Mouse (Mus musculus) thymus, postnatal 25 days (tissue): ENCODE data around the gene Tbrg1.

Experiments
- DNase-seq: peaks from one replicate; pipeline ENCODE4 v3.0.0; 2022

Tbrg1 gene

DNA sequence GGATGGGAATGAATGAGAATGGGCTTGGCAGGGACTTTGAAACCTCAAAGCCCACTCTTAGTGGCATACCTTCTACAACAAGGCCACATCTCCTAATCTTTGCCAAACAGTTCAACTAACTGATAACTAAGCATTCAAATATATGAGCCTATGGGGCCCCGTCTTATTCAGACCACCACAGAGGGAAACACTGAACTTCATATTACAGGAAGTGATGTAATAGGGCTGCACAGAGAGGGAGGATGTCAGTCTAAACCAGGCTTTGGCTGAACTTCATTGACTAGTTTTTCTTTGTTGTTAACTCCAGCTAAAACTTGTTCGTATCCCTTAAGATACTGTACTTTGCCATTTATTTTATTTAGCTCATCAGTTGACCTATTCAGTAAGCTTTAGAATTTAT is 27.2 kb downstream of the Tbrg1 start:
- no peak for DNase-seq

DNA sequence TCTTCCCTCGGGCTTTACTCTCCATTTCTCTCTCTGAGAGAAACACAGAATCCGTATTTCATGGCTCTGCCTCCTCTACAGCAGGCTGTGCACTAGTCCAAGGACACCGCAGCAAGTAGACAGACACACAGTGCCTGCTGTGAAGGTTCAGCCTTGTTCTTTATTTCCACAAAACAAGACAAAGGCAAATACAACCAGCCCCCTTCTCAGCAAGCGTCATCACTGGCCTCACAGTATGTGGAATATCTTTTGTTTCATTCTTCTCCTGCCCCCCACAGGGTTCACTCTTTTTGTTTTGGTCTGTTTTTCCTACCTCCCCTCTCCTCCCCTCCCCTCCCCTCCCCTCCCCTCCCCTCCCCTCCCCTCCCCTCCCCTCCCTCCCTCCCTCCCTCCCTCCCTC is 28.5 kb downstream of the Tbrg1 start:
- DNase-seq = no peak

DNA sequence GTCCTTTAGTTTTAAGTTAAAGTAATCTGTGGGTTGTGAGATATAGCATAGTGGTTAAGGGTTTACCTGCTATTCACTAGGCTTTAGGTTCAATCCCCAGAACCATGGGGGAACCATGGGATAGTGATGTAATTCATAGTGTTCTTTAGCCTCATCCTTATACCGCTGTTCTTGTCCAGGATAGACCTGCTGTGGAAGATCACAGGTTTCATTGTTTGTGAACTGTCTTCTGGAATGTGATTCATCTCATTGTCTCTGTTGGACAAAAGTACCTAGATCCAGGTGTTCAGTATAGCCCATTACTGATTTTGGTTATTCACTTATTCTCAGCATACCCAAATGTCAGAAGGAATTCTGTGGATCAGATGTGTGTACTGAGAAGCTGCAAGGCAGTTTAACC is 29.8 kb downstream of the Tbrg1 start:
- DNase-seq = no peak

DNA sequence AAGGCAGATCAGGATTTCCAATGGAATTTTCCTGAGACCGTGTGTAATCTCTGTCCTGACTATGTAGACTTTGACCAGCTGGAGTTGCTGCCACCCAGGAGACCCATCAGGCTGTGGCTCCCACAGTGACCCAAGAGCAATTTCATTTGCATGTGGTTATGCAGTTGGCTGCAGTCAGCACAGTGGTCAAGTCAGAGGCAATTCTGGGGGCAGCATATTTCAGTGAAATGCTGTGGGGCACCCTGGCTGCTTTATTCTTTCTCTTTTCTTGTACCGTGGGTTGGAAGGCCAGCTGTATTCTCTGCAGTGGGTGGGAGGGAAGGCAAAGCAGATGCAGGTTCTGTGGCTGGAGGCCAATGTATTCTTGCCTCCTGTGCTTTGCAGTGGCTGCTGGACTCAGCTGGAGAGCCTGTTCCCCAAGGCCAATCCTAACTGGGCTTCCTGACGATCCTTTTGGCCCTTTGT is 31.0 kb downstream of the Tbrg1 start:
- no peak for DNase-seq

DNA sequence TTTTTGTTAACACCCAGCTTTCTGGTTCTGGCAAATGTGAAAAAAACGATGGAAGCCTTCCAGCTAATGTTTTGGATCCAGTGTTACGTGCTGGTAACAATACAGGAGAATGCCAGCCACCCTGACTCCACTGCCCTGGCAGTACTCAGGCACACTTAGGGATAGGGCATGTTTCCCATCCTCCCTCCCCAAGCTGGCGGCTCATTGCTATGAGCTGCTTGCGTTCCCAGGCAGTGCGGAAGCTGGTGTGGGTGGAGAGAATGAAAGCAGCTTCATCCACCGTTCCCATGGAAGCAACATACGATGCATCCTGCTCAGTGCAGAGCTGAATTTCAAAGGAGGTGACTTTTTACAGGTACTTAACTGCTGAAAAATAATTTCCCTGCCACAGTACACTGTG is 31.5 kb downstream of the Tbrg1 start:
- no peak for DNase-seq

DNA sequence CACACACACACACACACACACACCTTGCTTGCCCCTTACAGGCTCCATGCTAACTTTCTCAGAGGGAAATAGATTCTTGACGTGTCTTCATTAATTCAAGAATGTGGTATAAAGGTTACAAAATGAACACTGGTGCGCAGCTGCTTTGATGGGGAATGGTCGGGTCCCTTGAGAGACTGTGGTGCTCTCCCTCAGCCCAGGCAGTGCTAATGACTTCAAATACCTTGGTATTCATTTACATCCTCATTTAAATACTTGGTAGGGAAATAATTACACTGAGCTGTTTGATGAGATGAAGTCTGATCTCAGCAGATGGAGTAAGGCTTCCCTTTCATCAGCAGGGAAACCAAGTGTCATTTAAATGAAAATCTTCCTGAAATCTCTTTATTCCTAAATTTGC is 32.0 kb downstream of the Tbrg1 start:
- no peak for DNase-seq

DNA sequence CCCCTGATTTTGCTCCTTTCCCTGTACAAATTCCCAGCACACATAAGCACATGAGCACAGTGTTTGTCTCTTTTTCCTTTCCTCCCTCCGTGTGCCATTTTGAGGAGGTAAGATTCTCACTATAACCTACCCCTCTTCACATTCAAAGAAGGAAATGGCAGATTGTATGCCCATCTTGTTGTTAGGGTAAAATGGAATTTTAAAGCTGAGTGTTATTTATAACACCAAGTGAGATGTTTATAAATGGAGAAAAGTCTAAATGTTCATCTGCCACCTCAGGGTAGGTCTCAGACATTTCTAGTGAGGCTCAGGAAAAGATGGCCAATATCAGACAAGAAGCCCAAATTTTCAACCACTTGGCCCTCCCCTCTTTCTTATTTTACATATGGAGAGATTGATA is 32.6 kb downstream of the Tbrg1 start:
- no peak for DNase-seq

DNA sequence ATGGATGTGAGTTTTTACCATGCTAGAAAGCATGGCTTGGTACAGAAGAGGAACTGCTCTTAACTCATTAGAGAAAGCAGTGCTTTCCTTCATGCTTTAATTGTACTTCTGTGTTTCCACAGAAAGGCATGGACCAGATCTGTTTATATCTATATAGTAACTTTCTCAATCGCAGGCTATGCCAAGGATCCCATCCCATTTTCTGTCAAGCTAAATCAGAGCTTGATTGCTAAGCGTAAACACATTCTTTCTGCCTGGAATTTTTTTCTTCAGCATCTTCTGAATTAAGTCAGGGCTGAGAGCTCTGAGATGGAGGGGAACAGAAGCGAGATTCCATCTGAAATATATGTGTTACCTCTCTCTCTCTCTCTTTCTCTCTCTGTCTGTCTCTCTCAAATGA is 33.1 kb downstream of the Tbrg1 start:
- DNase-seq = no peak

DNA sequence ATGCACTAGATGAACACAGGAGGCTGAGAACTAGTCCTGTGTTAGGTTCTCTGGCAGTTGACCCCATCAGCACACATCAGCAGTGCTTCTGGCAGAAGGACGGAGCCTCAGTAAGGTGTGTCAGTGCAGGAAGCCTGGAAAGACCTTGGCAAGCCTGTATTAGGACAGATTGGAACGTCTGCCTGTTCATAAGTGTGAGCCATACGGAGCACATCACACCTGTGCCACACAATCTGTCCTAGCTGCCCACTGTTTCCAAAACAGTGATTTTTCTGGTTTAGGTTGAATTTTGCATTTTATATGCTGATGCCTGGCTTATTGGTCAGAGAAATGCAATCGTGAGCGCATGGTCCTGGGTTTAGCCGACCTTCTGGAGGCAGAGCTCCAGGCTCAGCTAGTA is 35.8 kb downstream of the Tbrg1 start:
- no peak for DNase-seq

DNA sequence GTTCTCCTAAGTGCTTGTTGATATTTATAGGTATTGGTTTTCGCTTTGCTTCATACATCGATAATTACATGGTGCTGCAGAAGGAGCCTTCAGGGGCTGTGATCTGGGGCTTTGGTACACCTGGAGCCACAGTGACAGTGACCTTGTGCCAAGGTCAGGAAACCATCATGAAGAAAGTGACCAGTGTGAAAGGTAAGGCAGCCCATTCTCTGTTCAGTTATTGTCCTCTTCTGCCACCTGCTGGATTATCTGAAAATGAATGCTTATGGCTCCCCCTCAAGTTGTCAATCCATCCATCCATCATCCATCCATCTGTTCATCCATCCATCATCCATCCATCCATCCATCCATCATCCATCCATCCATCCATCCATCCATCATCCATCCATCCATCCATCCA is 40.3 kb downstream of the Tbrg1 start:
- peak; percentile 25 for DNase-seq

DNA sequence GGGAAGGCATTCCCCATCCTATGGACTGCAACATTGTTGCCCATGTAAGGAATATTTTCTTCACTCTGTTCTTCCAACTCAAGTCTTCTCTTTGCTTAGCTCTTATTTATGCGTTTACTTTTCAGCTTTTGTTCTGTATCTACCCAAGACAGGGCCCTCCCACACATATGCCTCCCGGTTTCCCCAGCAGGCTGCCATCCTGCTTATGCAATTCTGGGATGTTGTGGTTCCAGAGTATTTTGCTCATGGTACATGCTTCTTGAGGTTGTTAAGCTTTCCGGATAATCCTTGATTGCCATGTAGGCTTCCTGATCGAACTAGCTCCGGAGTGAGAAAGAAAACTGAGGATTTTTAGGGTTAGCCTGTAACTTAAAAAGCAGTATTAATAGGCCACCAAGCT is 41.9 kb downstream of the Tbrg1 start:
- DNase-seq = no peak

DNA sequence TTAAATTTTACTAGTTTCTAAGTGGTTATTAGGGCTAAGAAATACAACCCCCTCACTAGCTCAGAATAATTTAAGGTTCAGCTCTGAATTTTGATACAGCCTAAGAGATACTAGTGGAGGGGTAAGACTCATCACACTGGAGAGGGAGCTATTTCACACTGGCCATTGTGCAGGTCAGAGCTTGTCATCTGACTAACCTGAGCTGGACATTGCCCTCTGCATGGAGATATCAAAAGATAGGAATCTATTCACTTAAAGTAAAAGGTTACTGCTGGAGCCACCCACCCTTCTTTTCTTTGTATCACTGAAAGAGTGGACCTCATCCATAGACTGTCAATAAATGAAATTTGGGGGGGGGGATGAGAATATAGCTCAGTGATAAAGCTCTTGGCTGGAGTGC is 42.8 kb downstream of the Tbrg1 start:
- no peak for DNase-seq

DNA sequence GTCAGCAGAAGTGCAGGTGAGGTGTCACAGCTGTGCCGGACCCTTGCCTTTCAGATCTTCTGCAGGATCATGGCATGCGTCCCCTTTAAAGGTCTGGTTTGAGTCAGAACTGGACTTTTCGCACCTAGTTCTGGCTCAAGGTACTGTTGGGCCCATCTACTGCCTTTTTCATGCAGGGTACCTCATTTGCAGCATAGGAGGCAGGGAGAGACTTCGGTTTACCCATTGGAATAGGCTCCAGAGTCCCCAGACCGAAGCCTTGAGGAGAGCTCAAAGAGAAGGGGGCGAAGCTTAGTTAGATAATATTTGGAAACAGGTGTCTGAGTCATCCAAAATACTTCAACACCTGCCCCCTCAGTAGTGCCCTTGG is 43.2 kb downstream of the Tbrg1 start:
- no peak for DNase-seq

DNA sequence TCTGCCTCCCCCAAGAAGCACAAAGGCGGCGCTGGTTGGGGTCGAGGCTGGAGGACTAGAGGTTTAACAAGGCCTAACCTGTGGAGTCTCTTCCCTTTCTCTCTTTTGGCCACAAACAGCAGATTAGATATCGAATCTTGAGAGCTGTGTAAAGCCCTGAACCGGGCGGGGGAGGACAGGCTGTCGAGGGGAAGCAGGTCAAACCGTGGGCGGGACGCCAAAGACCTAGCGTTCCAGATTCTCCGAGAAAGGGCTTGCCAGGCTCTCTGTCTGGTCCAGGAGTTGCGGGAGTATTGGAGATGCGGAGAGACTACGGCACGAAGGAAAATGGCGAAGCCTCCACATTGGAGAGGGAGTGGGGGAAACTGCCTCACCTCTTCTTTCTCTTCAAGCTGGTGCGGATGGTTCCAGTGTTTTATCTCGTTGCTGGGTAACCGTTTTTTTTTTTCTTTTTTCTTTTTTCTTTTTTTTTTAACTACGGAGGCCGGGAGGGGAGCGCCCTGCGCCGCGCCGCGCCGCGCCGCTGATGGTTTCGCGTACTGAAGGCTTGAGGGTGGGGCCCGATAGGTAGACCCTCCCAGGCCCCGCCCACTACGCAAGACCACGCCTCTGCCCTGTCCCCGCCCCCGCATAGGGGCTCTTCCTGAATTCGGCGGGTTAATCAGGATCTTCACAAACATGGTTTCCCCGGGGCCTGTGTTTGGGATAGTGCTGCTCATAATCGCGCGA is 43.8 kb downstream of the Tbrg1 start, which contains the start of gene Spa17:
TSS of gene Spa17 (minus strand) at position 541 of the 729 bp plus-strand sequence.
- peak; percentile 93 for DNase-seq

DNA sequence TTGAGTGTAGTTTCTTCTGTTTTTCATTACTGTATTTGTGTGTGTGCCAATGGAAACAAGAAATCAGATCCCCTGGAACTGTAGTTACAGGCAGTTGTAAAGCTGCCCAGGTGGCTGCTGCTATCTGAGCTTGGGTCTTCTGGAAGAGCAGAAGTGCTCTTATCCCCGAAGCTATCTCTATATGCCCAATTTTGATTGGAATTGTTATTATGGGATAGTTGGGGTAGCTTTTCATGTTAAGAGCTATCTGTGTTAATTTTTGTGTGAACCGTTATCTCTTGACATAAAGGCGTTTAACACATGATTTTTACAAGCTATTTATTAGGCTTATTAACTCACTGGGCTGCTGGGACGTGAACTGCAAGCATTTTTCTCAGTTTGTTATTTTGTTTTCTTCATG is 47.6 kb downstream of the Tbrg1 start:
- DNase-seq = no peak

DNA sequence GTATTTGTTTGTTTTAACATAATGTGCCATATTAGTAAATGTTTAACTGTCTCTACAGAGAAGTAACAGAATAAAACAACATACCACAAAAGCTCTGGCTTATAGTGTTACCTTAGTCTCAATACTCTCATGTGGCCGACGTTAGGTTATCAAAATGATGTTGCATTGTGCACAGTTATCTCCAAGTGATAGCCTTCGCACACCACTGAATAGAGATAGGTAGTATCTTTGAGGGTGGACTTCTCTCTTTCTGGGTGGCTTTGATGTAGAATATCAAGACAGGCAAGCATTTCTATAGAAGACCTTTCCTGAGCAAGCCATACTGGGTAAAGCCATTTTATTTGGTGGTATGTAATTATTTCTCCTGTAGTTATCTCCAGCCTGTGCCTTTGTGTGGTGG is 52.0 kb downstream of the Tbrg1 start:
- no peak for DNase-seq

DNA sequence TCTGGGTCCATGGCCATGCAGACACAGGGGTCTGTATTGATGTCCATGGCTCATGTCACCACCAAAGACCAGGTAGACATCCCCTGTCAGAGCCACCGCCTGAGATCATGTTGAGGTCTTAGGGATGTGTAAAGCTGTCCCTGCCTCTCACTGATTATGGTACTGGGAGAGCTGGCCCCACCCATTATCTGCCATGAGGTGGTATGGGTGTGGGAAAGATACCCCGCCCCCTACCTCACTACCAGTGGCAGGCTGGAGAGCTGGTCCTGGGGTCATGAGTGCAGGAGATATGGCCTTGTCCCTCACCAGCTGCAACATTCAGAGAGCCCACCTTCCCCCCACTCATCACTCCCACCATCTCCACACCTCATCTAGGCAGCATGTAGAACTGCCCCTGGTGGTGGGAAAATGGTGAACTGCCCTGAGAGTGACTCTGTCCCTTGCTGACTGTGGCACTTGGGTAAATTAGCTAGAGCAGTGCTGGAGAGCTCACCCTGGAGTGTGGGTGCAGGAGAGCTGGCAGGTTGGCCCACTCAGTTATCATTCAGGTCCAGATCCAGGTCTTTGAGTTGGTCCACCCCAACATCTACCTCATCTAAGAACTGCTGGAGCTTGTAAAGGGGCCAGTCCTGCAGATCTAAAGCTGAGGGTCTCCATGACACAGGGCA is 56.4 kb downstream of the Tbrg1 start:
- DNase-seq = no peak
